Mouse (Mus musculus) lung, postnatal 0 days (tissue): Measurements from ENCODE around the gene Tcp10a.
"Not testable (repeated sequence)": the region's sequence is repeated elsewhere in the genome, so short reads cannot be mapped to it uniquely, and the experiment has no call there.

Experiments used
- CTCF ChIP-seq: IDR thresholded peaks from 2 replicates; pipeline ENCODE4 v1.5.1; 2016; ENCODE audit warnings: antibody characterized with exemption, mild to moderate bottlenecking
- EP300 ChIP-seq: IDR thresholded peaks from 2 replicates; pipeline ENCODE4 v1.6.1; 2016; ENCODE audit warnings: antibody characterized with exemption, mild to moderate bottlenecking, control low read depth

DNA sequence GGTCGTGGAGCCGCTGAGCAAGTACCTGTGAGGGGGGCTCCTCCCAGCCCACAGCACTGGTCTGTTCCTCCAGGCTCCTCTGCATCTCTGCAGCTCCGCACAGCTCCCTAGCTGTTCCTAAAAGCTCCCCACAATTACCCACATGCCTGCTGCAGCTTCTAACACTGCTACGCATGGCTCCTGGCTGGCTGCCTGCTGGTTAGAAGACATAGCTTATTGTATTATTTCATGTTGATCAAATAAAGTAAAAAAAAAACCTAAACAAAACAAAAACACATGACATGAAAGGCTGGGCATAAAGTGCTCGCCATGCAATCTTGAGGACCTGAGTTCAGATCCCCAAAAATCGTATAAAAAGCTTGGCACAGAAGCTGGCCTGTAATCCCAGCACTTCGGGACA lies 65.5 kb downstream of the Tcp10a start:
- not testable (repeated sequence) for TF ChIP-seq CTCF, EP300
